Mouse (Mus musculus): ENCODE measurements around the gene Olfr370.
"Not testable (repeated sequence)": the region's sequence is repeated elsewhere in the genome, so short reads cannot be mapped to it uniquely, and the experiment has no call there.

Olfr370 gene

DNA sequence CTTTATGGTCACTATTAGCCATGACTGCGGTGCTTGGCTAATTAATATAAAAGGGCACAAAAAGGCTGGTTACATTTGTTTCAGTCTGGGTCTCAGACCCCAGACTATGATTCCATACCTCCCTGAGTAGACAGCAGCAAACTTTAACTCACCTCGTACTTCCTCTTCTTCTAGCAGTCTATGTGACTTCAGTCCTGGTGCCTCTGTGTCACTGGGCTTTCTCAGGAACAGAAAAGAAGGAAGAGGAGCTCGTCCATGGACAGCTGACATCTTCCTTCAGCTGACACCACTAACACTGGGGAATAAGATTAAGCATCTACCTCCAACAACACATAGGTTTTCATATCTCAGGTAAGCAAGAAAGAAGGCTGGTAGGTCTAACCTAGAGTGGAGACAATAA lies at the start of gene Olfr370:
TSS of gene Olfr370 (plus strand) at position 45 of the 400 bp plus-strand sequence.
- ChIA-PET CTCF (no interaction called here), POLR2A (no interaction called here)

DNA sequence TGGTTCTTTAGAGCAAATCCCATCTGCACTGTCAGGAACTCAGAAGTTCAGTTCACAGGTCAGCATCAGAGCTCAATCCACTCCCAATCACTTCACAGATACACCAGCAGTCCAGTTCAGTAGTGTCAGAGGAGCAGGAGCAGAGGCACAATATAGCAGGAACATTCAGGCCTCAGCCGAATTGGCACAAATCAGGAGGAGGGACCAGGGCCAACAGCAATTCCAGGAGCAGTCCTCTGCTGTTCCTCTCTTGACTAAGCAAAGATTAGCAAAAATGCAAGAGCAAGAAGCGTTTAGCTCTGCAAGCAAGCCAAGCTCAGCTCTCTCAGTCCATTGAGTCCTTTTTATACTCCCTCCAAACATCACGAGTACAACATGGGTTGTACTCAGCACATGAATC lies 23.9 kb upstream of the Olfr370 start:
- POLR2A ChIA-PET, result interaction anchor here in 1 of 4 experiments (0.6 kb wide), 1 partner anchor 36 kb away, joined by 10 read pairs; no protein-coding TSS in a partner anchor
- CTCF ChIA-PET, result no interaction called here

DNA sequence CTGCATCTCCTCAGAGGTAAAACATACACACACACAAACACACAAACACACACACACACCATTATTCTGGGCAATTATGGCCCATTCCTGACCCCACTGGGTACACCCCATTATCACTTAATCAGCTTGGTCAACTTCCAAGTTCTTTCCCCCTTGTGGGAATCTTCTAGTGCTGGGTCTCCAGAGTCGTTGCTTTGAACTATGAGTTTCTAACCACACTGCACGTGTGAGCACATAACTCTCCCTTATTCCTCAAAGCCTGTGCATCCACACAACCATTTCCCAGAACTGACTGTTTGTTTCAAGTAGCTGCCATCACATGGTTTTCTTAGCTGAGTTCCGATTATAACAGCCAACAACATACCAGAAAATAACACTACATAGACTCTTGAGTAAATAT lies 15.1 kb upstream of the Olfr370 start:
- POLR2A ChIA-PET, result no interaction called here
- CTCF ChIA-PET, result interaction anchor here in 1 of 4 experiments (0.7 kb wide), 1 partner anchor 57 kb away, joined by 5 read pairs; no protein-coding TSS in a partner anchor

DNA sequence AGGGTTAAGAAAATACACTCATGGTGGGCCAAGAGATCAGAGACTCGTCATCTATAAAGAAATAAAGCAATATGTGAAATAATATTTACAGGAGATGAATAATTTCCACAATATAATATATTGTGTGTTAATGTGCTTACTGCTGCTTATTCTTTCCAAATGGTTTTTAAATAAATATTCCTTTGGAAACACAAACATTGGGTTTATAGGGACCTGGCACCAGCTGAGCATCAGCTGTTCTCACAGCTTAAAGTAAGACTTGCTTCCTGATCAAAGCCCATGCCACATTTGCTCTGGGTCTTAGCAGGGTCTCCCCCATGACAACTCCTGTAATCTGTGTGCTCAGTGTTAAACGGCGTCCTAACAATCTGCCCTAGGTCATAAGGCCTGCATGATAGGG lies 14.7 kb upstream of the Olfr370 start:
- CTCF ChIA-PET, result interaction anchor here in 1 of 4 experiments (0.7 kb wide), 1 partner anchor 58 kb away, joined by 5 read pairs; no protein-coding TSS in a partner anchor
- POLR2A ChIA-PET, result not testable (repeated sequence)

DNA sequence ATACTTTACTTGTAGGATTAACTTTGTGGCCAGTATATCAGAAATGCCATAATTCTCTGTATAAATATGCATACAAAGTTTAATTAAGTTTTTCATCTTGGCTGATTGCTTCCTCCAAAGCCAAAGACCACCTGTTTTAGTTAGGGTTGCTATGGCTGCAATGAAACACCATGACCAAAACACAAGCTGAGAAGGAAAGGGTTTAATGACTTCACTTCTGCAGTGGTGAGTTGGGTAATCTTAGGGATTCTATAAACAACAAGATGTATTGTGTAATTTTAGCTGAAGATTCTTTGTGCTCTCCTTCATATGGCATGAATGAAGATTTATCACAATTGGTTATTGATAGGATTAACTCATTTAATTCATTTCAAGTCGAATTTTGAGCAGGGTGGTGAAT lies 14.3 kb upstream of the Olfr370 start:
- ChIA-PET CTCF (no interaction called here), POLR2A (no interaction called here)

DNA sequence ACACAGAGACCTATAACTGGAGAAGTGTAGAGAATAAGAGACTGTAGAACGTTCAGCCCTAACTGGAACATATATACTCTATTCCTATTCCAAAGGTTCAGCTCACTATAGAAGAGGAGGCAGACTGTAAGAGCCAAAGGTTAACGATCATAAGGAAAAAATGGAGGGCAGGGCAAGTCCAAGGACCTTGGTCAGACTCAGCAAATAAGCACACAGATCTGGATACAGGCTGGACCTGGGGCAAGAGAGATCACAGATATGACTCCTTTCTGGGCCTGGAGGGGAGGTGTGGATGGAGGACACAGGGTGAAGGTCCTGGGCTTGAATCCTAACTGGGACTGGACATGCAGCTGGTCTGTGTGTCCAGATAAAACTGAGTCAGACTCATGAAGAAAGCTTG lies 778 bp upstream of the Olfr370 start:
- CTCF ChIA-PET, result no interaction called here
- POLR2A ChIA-PET, result no interaction called here

DNA sequence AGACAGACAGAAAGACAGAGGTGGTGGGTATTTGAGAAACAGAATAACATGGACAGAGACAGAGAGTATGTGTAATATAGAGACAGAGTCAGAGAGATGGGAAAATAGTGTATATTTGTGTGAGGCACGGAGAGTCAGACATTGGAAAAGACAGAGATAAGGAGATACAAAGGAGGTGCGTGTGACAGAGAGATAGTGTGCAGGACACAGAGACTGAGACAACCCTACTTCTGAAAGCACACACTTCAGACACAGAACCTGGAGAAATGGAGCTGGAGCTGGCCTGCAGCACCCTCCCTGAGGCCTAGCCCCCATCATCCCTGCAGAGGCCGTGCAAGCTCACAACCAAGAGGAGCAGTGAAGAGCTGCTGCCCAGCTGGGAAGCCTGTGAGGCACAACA lies 27.1 kb downstream of the Olfr370 start:
- ChIA-PET CTCF (no interaction called here), POLR2A (interaction anchor here in 1 of 4 experiments (1.0 kb wide), 1 partner anchor 17 kb away, joined by 3 read pairs; no protein-coding TSS in a partner anchor)

DNA sequence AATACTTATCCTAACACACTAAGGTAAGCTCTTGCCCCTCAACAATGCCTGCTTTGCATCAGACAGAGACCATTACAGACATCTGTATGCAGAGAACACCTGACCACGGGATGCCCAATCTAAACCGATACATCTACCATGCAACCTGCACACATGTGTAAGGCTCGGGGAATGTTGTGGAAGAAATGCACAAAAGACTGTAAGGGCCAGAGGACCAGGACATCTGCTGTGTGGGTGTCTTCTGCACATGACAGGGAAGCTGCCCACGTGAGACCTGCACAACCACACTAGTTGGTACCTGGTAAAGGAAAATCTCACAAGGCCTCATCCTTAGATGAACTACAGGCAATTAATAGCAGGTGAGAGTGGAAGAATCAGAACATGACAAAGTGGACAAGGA lies 27.7 kb downstream of the Olfr370 start:
- ChIA-PET CTCF (interaction anchor here in 1 of 4 experiments (0.7 kb wide), 1 partner anchor 15 kb away, joined by 7 read pairs; no protein-coding TSS in a partner anchor), POLR2A (no interaction called here)

DNA sequence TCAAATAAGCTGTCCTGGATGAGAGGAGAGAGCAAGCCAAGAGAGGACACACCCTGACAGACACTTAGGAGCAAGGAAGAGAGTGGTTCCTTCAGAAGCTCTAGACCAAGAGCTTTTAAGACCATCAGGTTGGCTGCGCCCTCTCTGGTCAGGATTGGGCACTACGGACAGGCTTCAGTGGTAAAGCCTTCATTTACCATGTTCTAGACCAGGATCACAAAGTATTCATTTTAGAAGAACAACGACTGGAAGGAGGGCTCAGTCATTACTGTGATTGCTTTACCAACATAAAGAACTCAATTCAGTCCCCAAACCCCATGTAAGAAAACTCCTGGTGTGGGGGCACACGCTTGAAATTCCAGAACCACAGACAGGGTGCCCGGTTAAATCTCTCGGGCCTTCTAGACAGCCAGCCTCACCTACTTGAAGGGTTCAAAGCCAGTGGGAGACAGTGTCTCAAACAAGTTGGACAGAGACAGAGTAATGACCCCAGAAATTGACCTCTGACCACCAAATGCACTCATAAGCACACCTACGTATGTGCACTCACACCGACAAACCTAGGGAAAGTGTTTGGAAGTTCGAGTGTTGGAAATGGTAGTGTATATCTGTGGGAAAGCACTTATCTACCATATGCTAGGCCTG lies 30.3 kb downstream of the Olfr370 start:
- CTCF ChIA-PET, result interaction anchor here in 3 of 4 experiments (0.5 to 1.1 kb wide), 15 partner anchors 8 to 476 kb away, joined by 3 to 7 read pairs (median 4); partner anchors contain the start of genes Asf1b (in 1 of the 3), Dnajb1 (in 1 of the 3), Gm10644 (in 1 of the 3) and Tecr (in 1 of the 3)
- POLR2A ChIA-PET, result interaction anchor here in 3 of 4 experiments (0.6 to 1.1 kb wide), 14 partner anchors 8 to 149 kb away, joined by 3 to 9 read pairs (median 4); partner anchors contain the start of genes Dnajb1 (in 2 of the 3), Tecr (in 2 of the 3), Ddx39 (in 1 of the 3) and Gipc1 (in 1 of the 3)

DNA sequence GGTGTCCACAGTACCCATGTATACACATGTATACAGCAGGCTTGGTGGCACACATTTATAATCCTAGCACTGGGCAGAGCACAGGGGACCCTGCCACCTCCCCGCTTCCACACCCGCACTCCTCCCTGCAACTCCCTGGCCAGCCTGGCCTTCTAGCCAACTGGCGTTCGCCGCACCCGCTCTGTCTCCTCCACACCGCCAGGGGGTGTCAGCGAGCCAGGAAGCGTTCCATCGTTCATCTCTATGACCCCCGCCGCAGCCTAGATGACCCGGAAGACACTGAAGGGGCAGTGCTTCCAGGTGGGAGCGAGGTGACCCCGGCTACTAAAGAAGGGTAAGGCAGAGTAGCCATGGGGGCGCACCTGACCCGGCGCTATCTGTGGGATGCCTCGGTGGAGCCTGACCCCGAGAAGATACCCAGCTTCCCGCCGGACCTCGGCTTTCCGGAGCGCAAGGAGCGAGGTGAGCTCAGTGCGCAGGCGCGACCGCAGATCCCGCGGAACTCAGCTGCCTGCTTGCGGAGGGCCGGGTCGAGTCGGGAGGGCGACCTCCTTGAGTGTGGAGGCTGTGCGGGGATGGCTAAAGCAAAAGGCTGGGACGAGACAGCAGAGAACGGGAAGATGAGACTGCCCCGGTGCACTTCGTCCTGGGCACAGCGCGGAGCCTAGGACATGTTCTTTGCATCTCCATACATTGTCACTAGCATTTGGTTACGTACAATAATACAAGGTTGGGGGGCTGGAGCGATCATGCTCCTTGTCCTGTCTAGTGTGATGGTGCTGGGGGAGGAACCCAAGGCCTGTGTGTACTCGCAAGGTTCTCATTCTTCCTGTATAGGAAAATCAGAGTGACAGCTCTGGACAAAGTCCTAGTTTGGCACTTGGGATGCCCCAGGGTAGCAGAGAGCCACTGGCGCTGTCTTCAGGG lies 31.2 kb downstream of the Olfr370 start, which contains the start of gene Ndufb7:
TSS of gene Ndufb7 (plus strand) at position 203 of the 927 bp plus-strand sequence.
- POLR2A ChIA-PET, result interaction anchor here in 2 of 4 experiments (0.6 to 3.9 kb wide), 19 partner anchors 9 to 402 kb away, joined by 3 to 27 read pairs (median 5); partner anchors contain the start of genes Ddx39 (in 1 of the 2), Dnajb1 (in 1 of the 2), Tbc1d9 (in 1 of the 2) and Tecr (in 1 of the 2)
- CTCF ChIA-PET, result interaction anchor here in 3 of 4 experiments (0.5 to 1.9 kb wide), 19 partner anchors 10 to 1001 kb away, joined by 3 to 8 read pairs (median 3); partner anchors contain the start of genes Asf1b (in 1 of the 3), Dnajb1 (in 1 of the 3), Gm10644 (in 1 of the 3) and Tecr (in 1 of the 3)

DNA sequence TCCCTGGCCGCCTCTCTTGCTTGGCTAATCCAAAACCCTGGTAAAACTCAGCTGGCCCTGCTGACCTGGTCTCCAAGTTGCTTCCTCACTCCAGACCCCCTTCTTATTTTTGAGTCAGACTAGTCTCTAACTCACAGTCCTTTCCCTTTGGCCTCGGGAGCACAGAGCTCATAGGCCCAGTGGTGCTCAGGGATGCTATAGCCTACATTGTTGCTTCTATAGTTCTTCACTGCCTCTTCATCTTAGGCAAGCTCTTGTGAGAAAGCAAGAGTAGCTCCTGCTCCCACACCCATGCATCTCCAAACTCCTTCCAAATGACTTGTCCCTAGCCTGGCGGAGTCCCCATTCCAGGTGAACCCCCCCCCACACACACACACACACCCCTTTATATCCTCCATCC lies 32.1 kb downstream of the Olfr370 start:
- POLR2A ChIA-PET, result interaction anchor here in 3 of 4 experiments (0.6 to 3.9 kb wide), 17 partner anchors 10 to 403 kb away, joined by 3 to 27 read pairs (median 5); partner anchors contain the start of genes Tbc1d9 (in 2 of the 3), Dnajb1 (in 1 of the 3) and Tecr (in 1 of the 3)
- CTCF ChIA-PET, result interaction anchor here in 3 of 4 experiments (0.8 to 1.9 kb wide), 4 partner anchors 9 to 117 kb away, joined by 3 to 8 read pairs (median 6); no protein-coding TSS in a partner anchor

DNA sequence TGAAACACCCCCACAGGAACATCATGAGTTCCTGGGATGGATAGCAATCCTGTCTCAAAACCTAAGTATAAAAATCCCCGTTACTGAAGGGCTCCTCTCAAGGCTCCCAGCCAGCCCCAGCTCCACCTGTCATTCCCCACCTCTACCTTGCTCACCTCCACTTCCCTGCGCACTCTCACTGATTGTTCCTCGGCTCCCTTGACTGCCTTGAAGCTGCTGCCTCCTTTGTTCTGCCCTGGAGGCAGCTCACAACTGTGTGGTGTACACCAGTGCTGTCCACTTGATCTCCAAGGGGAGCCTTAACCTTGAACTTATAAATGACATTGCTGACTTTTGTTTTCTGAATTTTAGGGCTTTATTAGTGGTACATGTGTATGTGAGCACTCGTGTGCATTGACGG lies 32.5 kb downstream of the Olfr370 start:
- ChIA-PET POLR2A (interaction anchor here in 3 of 4 experiments (0.5 to 3.9 kb wide), 13 partner anchors 9 to 403 kb away, joined by 3 to 27 read pairs (median 6); partner anchors contain the start of genes Dnajb1 (in 1 of the 3), Tbc1d9 (in 1 of the 3) and Tecr (in 1 of the 3)), CTCF (interaction anchor here in 1 of 4 experiments (1.9 kb wide), 1 partner anchor 9 kb away, joined by 8 read pairs; no protein-coding TSS in a partner anchor)

DNA sequence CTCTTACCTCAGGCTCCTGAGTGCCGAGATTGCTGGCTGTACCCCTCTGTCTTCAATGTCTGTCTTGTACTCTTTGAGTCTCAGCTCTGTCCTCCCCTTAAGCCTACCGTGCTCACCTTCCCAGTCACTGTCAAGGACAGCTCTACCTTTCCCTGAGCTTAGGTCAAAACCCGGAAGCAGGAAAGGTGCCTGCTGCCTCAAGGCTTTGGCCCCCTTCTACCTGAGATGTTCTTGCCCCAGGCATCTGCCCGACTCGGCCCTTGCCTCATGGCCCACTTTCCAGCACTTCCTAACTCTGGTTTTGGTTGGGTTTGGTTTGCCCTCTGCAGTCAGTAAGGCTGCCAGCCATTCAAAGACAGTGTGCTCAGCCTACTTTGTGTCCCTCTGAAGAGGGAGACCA lies 33.2 kb downstream of the Olfr370 start:
- CTCF ChIA-PET, result no interaction called here
- POLR2A ChIA-PET, result interaction anchor here in 3 of 4 experiments (0.7 to 3.9 kb wide), 14 partner anchors 8 to 404 kb away, joined by 3 to 27 read pairs (median 4); partner anchors contain the start of genes Dnajb1 (in 1 of the 3), Tbc1d9 (in 1 of the 3) and Tecr (in 1 of the 3)

DNA sequence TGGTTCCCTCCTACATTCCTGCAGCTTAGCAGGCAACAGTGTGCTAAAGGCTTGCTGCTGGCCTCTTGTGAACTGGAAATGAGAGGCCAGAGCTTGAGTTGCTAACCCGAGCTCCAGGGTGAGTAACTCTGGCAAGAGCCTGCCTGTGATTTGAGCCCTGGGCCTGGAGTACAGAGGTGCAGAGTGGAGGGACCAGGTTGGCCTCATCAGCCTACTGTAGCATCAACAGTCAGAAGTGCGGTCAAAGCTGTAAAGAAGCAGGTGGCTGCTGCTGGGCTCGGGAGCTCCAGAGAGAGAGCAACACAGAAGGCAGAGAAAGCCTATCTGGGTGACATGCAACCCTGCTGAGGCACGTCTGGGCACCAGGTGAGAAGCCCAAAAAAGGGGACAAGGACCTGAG lies 33.6 kb downstream of the Olfr370 start:
- ChIA-PET CTCF (interaction anchor here in 1 of 4 experiments (0.9 kb wide), 1 partner anchor 26 kb away, joined by 3 read pairs; no protein-coding TSS in a partner anchor), POLR2A (interaction anchor here in 2 of 4 experiments (0.6 to 3.9 kb wide), 13 partner anchors 9 to 143 kb away, joined by 3 to 27 read pairs (median 5); partner anchors contain the start of genes Dnajb1 (in 1 of the 2) and Tecr (in 1 of the 2))

DNA sequence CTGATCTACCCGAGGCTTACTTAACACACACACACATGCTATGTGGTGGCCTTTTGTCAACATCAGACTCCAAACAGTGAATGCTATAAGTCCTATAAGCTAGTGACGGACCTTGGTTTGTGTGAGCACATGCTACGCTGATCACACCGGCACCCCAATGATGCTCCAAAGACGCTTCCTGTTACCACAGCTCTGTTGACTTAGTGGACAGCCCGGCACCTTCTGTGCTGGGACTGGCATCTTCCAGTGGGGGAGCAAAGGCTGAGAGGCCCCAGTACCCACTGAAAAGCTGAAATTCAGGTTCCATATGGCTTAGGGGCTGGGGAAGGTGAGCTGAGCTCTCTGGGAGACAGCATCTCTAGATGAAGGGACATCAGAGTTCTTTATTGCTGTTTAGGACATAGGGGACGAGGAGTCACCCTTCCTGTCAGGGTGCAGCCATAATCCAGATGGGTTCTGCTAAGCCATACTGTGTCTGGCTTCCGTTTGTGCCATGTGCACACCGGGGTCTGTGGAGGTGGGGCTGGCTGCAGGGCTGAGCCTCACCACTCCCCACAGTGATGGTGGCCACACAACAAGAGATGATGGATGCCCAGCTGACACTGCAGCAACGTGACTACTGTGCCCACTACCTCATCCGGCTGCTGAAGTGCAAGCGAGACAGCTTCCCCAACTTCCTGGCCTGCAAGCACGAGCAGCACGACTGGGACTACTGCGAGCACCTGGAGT lies 34.9 kb downstream of the Olfr370 start:
- CTCF ChIA-PET, result interaction anchor here in 1 of 4 experiments (0.9 kb wide), 1 partner anchor 24 kb away, joined by 3 read pairs; no protein-coding TSS in a partner anchor
- POLR2A ChIA-PET, result interaction anchor here in 3 of 4 experiments (0.6 to 3.9 kb wide), 12 partner anchors 7 to 44 kb away, joined by 3 to 27 read pairs (median 4); partner anchors contain the start of genes Dnajb1 (in 1 of the 3) and Tecr (in 1 of the 3)

DNA sequence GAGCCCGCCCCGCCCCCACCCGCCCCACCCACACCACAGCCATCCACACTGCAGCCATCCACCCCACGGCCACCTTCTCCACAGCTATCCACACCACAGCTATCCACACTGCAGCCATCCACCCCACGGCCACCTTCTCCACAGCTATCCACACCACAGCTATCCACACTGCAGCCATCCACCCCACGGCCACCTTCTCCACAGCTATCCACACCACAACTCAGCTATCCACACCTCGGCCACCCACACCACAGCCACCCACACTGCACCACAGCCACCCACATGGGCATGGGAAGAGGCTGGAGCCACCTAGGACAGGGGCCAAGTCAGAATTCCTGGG lies 35.4 kb downstream of the Olfr370 start:
- CTCF ChIA-PET, result not testable (repeated sequence)
- POLR2A ChIA-PET, result interaction anchor here in 2 of 4 experiments (0.6 to 2.2 kb wide), 2 partner anchors 11 to 23 kb away, joined by 3 to 6 read pairs; no protein-coding TSS in a partner anchor

DNA sequence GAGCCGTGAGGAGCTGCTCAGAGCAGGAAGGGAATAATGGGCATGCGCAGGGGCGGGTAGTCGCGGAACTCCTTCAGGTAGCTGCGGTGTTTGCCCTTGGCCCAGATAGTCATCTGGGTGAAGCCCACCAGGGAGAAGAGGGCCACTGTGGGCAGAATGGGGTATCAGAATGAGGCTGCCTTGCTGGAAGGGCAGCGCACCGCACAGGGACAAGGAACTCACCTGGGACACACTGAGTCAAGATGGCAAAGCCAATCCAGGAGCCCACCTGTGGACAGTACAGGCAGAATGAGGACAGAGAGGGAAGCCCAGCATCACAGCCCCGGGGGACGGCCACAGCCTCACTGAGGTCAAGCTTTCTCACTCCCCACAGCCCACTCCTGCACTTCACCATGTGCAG lies 36.2 kb downstream of the Olfr370 start:
- CTCF ChIA-PET, result no interaction called here
- POLR2A ChIA-PET, result interaction anchor here in 2 of 4 experiments (0.6 to 1.1 kb wide), 3 partner anchors 18 to 539 kb away, joined by 3 to 6 read pairs (median 3); no protein-coding TSS in a partner anchor
